Mouse (Mus musculus): ENCODE data around the gene Kcnma1. TPM values are rescaled to one million over a fixed set of nuclear protein-coding genes. Genes with fewer than 3 reads are reported as not detected.

Kcnma1 gene
- polyA plus RNA-seq, 1 experiment from 2014 or later, result 2.3 TPM

DNA sequence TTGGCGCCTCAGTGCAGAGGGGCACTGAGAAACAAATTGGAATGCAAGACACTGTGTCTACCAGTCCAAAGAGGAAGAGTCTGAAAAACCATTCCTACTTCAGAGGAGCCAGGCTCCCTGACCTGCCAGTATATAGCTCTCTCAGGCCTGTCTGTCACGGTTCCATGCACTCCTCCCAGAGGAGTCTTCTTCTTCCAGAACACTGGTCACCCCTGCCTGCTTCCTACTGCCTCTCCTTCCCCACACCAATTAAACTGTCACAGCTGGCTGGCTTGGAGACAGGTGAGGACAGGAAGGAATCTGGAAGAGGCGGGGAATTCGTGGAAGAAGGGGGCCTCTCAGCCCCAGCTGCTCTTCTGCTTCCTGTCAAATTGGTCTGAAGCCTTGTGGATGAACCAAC, 378.4 kb downstream of the Kcnma1 start:
- 49% methylated on average over 4 of the region's 4 CpGs for WGBS
- H3K9me3 ChIP-seq, result no peaks in the 10 kb centered on the region
- H3K27me3 ChIP-seq, result 0 out of 2 replicates have a peak, but pooled peaks cover 4% of the 10 kb centered on the region
- ATAC-seq (ENCODE audit: insufficient number of reproducible peaks, insufficient read depth, low FRiP score, low TSS enrichment, low read depth), result no peak
- H3K4me3 ChIP-seq (replicated peaks), result no peak overlapping the region
- no peak overlapping the region for H3K4me2 ChIP-seq
- H3K27ac ChIP-seq, result no peak overlapping the region
- H3K36me3 ChIP-seq, result no peaks in the 10 kb centered on the region
- H3K4me1 ChIP-seq (replicated peaks), result 0 out of 2 replicates have a peak, but pooled peaks cover 6% of the 10 kb centered on the region
- H3K9ac ChIP-seq (replicated peaks), result no peak overlapping the region

GRCm38 (mm10) chr14:23633011-23633595, 381.2 kb downstream of the Kcnma1 start:
- H3K4me3 ChIP-seq (replicated peaks), result no peak overlapping the region
- no peak overlapping the region for H3K9ac ChIP-seq (replicated peaks)
- WGBS, result 84% methylated on average over 5 of the region's 5 CpGs
- H3K4me2 ChIP-seq, result no peak overlapping the region
- no peaks in the 10 kb centered on the region for H3K9me3 ChIP-seq
- H3K27ac ChIP-seq, result no peak overlapping the region
- ATAC-seq (ENCODE audit: insufficient number of reproducible peaks, insufficient read depth, low FRiP score, low TSS enrichment, low read depth), result no peak
- 0 out of 2 replicates have a peak, but pooled peaks cover 4% of the 10 kb centered on the region for H3K27me3 ChIP-seq
- 0 out of 2 replicates have a peak, but pooled peaks cover 4% of the 10 kb centered on the region for H3K4me1 ChIP-seq (replicated peaks)
- H3K36me3 ChIP-seq, result no peaks in the 10 kb centered on the region

- Histone ChIP-seq H3K4me1 (replicated peaks) (0 out of 2 replicates have a peak, but pooled peaks cover 2% of the 10 kb centered on the region), H3K4me2 (no peak overlapping the region), H3K36me3 (no peaks in the 10 kb centered on the region), H3K4me3 (replicated peaks) (no peak overlapping the region), H3K27me3 (no peaks in the 10 kb centered on the region; the same call in 1 of the 2 replicates), H3K9ac (replicated peaks) (no peak overlapping the region), H3K9me3 (no peaks in the 10 kb centered on the region), H3K27ac (no peak overlapping the region; the same call in 1 of the 2 replicates)
- no peak for ATAC-seq (ENCODE audit: insufficient number of reproducible peaks, insufficient read depth, low FRiP score, low TSS enrichment, low read depth)
- 61% methylated on average over 6 of the region's 6 CpGs for WGBS
Measured at GRCm38 (mm10) chr14:23626925-23627324, 387.4 kb downstream of the Kcnma1 start.

- no peak overlapping the region for H3K9ac ChIP-seq (replicated peaks)
- H3K4me1 ChIP-seq (replicated peaks), result 0 out of 2 replicates have a peak, but pooled peaks cover 2% of the 10 kb centered on the region
- H3K27me3 ChIP-seq, result no peaks in the 10 kb centered on the region; the same call in 1 of the 2 replicates
- no peak overlapping the region for H3K4me2 ChIP-seq
- no peaks in the 10 kb centered on the region for H3K36me3 ChIP-seq
- H3K9me3 ChIP-seq, result no peaks in the 10 kb centered on the region
- no peak for ATAC-seq (ENCODE audit: insufficient number of reproducible peaks, insufficient read depth, low FRiP score, low TSS enrichment, low read depth)
- H3K4me3 ChIP-seq (replicated peaks), result no peak overlapping the region
- WGBS, result 42% methylated on average over 2 of the region's 2 CpGs
- H3K27ac ChIP-seq, result no peak overlapping the region
Measured at GRCm38 (mm10) chr14:23626114-23626513, 388.2 kb downstream of the Kcnma1 start.

GRCm38 (mm10) chr14:23625436-23625835, 388.9 kb downstream of the Kcnma1 start:
- H3K4me1 ChIP-seq (replicated peaks), result 0 out of 2 replicates have a peak, but pooled peaks cover 2% of the 10 kb centered on the region
- H3K9ac ChIP-seq (replicated peaks), result no peak overlapping the region
- H3K9me3 ChIP-seq, result no peaks in the 10 kb centered on the region
- no peak overlapping the region for H3K4me2 ChIP-seq
- 90% methylated on average over 6 of the region's 6 CpGs for WGBS
- no peak overlapping the region for H3K4me3 ChIP-seq (replicated peaks)
- H3K36me3 ChIP-seq, result no peaks in the 10 kb centered on the region
- no peaks in the 10 kb centered on the region; the same call in 1 of the 2 replicates for H3K27me3 ChIP-seq
- H3K27ac ChIP-seq, result no peak overlapping the region
- ATAC-seq (ENCODE audit: insufficient number of reproducible peaks, insufficient read depth, low FRiP score, low TSS enrichment, low read depth), result no peak

DNA sequence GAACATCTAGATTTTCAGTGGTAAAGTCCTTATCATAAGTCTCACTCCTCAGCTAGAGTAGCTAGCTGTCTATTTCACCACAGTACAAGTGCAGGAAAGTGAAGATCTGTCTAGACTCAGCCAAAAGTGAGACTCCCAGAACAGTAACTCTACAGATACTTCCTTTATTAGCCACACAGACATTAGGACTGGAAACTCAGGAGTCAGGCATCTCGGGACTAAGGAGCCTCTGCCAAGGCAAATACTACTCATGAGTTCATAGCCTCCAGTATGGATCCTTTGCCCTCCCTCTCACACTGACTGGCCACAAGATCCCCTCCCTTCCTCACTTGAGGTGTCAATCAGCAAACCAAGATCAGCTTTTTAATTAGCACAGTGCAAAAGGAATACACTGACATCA, 389.8 kb downstream of the Kcnma1 start:
- H3K4me1 ChIP-seq (replicated peaks), result 0 out of 2 replicates have a peak, but pooled peaks cover 2% of the 10 kb centered on the region
- no peak overlapping the region for H3K9ac ChIP-seq (replicated peaks)
- no peak overlapping the region for H3K4me3 ChIP-seq (replicated peaks)
- 76% methylated on average over 1 of the region's 1 CpGs for WGBS
- H3K27me3 ChIP-seq, result no peaks in the 10 kb centered on the region; the same call in 1 of the 2 replicates
- H3K9me3 ChIP-seq, result no peaks in the 10 kb centered on the region
- H3K27ac ChIP-seq, result no peak overlapping the region
- H3K36me3 ChIP-seq, result no peaks in the 10 kb centered on the region
- H3K4me2 ChIP-seq, result no peak overlapping the region
- ATAC-seq (ENCODE audit: insufficient number of reproducible peaks, insufficient read depth, low FRiP score, low TSS enrichment, low read depth), result no peak

GRCm38 (mm10) chr14:23620685-23621084, 393.6 kb downstream of the Kcnma1 start:
- no peak for ATAC-seq (ENCODE audit: insufficient number of reproducible peaks, insufficient read depth, low FRiP score, low TSS enrichment, low read depth)
- Histone ChIP-seq H3K9me3 (no peaks in the 10 kb centered on the region), H3K4me3 (replicated peaks) (no peak overlapping the region), H3K27ac (no peak overlapping the region), H3K36me3 (no peaks in the 10 kb centered on the region), H3K4me2 (no peak overlapping the region), H3K4me1 (replicated peaks) (no peaks in the 10 kb centered on the region), H3K27me3 (no peaks in the 10 kb centered on the region; the same call in 1 of the 2 replicates), H3K9ac (replicated peaks) (no peak overlapping the region)
- 92% methylated on average over 2 of the region's 2 CpGs for WGBS

GRCm38 (mm10) chr14:23618973-23619372, 395.3 kb downstream of the Kcnma1 start:
- ATAC-seq (ENCODE audit: insufficient number of reproducible peaks, insufficient read depth, low FRiP score, low TSS enrichment, low read depth), result no peak
- H3K27me3 ChIP-seq, result no peaks in the 10 kb centered on the region

DNA sequence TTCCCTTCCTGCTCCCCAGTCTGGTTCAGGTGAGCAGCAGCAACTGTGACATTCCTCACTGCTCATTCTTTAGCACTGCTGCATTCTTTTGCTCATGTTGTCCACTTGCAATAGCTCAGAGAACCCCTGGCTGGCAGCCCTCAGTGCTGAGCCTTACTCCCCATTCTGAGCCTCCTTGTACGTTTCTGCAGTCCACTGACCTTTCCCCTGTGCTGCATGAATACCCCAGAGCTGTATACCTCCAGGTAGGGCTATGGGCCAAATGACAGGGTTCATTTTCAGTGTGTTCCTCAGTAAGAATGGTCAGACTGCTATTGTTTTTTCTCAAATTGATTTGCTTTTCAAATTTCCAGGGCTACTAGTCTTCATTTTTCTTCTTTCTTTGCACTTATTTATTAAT, 396.2 kb downstream of the Kcnma1 start:
- H3K9ac ChIP-seq (replicated peaks), result no peak overlapping the region
- H3K27me3 ChIP-seq, result no peaks in the 10 kb centered on the region
- H3K4me3 ChIP-seq (replicated peaks), result no peak overlapping the region
- no peaks in the 10 kb centered on the region for H3K9me3 ChIP-seq
- no peaks in the 10 kb centered on the region for H3K36me3 ChIP-seq
- peaks cover 11% of the 10 kb centered on the region; the same call in 1 of the 2 replicates for H3K4me1 ChIP-seq (replicated peaks)
- ATAC-seq (ENCODE audit: insufficient number of reproducible peaks, insufficient read depth, low FRiP score, low TSS enrichment, low read depth), result no peak
- H3K4me2 ChIP-seq, result no peak overlapping the region
- 57% methylated on average over 1 of the region's 1 CpGs for WGBS
- no peak overlapping the region for H3K27ac ChIP-seq

More at GRCm38 (mm10) chr14:23618973-23619372, 395.3 kb downstream of the Kcnma1 start:
- H3K4me1 ChIP-seq (replicated peaks), result peaks cover 10% of the 10 kb centered on the region; the same call in 1 of the 2 replicates
- H3K4me3 ChIP-seq (replicated peaks), result no peak overlapping the region
- H3K4me2 ChIP-seq, result no peak overlapping the region
- H3K36me3 ChIP-seq, result no peaks in the 10 kb centered on the region
- no peak overlapping the region for H3K27ac ChIP-seq
- WGBS, result 85% methylated on average over 2 of the region's 2 CpGs
- H3K9me3 ChIP-seq, result no peaks in the 10 kb centered on the region
- no peak overlapping the region for H3K9ac ChIP-seq (replicated peaks)

DNA sequence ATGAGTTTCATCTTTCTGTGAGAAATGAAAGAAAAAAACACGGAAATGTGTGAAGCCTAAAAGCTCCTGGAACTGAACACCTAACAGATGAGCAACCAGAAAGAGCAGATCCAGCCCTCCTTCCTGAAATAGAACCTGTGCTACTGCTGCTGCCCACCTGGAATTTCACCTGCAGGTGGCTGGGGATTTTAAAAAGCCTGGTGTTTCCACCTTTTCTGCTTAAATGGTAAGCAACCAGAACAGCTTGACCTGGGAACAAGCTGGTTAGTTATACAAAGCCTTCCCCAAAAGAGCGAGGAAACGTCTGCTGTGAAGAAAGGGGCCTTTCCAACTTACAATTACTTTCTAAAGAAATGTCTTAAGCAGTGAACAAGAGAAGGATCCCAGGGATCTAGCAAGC, 404.2 kb downstream of the Kcnma1 start:
- no peak overlapping the region for H3K27ac ChIP-seq
- no peaks in the 10 kb centered on the region for H3K9me3 ChIP-seq
- H3K27me3 ChIP-seq, result peaks cover 4% of the 10 kb centered on the region; the same call in 1 of the 2 replicates
- 80% methylated on average over 3 of the region's 3 CpGs for WGBS
- H3K4me3 ChIP-seq (replicated peaks), result no peak overlapping the region
- H3K4me1 ChIP-seq (replicated peaks), result peaks cover 9% of the 10 kb centered on the region; the same call in 1 of the 2 replicates
- no peak overlapping the region for H3K4me2 ChIP-seq
- ATAC-seq (ENCODE audit: insufficient number of reproducible peaks, insufficient read depth, low FRiP score, low TSS enrichment, low read depth), result no peak
- H3K9ac ChIP-seq (replicated peaks), result no peak overlapping the region
- H3K36me3 ChIP-seq, result no peaks in the 10 kb centered on the region

DNA sequence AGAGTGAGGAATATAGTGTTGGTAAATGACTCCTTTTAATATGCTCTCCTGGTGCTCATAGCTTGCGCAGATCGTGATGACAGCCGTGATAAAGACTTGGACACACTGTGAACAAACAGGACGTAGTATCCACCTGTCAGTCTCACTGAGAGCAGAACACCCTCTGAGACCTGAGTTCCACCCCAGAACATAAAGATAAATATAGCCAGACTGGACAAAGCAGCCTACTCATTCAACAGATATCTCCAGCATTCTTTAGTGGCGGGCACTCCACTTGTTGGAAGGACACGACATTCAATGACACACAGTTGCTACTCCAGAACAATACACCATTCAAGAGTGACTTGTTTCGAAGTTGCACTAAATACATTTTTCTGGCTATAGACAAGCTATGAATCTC, 408.6 kb downstream of the Kcnma1 start:
- Histone ChIP-seq H3K27ac (no peak overlapping the region), H3K27me3 (peaks cover 9% of the 10 kb centered on the region; the same call in 1 of the 2 replicates), H3K9me3 (no peaks in the 10 kb centered on the region), H3K4me3 (replicated peaks) (no peak overlapping the region), H3K4me2 (no peak overlapping the region), H3K9ac (replicated peaks) (no peak overlapping the region), H3K36me3 (no peaks in the 10 kb centered on the region), H3K4me1 (replicated peaks) (no peaks in the 10 kb centered on the region)
- no peak for ATAC-seq (ENCODE audit: insufficient number of reproducible peaks, insufficient read depth, low FRiP score, low TSS enrichment, low read depth)
- 87% methylated on average over 7 of the region's 7 CpGs for WGBS

Data from limb, embryonic 12.5 days (tissue).